Mouse (Mus musculus): Measurements from ENCODE around the gene Pde9a. TPM values are rescaled to one million over a fixed set of nuclear protein-coding genes. Genes with fewer than 3 reads are reported as not detected.

Gene Pde9a
- polyA plus RNA-seq (2012; rRNA removed; ENCODE audit: low replicate concordance) = 18.1 and 26.8 TPM in 2 replicates

DNA sequence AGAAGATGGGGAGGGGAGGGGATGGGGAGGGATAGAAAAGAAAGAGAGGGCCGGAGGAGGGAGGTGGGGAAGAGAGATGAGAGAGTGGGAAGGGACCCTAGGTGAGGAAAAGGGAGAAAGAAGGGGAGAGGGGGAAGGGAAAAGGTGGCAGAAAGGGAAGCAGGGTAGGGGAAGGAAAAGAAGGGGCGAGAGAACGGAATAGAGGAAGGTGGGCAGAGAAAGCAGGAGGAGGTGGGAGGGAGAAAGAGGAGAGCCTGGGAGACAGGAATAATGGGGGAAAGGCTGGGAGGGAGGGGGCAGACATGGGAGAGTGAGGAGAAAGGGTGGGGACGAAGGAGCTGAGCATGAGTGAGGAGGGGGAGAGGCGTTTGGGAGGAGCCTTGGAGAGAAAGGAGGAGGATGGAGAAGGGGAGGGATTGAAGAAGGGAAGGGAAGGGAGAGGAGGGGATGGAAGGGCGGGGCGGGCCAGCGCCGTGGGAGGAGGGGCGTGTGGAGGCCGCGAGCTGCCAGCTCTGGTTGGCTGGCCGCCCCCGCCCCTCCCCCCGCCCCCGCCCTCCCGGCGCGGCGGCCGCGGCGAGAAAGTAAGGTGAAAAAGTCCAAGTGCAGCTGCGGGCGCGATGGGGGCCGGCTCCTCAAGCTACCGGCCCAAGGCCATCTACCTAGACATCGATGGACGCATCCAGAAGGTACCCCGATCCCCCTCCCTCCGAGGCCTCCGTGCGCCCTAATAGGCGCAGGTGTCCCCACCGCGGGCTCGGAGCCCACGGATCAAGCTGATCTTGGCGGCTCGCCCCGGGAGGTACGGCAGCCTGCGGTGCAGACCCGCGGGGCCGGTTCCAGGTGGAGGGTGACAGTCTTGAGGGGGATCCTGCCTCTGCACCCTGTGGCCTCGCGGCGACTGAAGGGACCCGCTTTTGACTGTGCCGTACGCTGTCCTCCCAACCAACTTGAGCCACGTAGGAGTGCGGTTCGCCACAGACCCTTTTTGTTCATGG, at the start of gene Pde9a:
Gene Pde9a, plus strand, starts transcription at position 540 of the 995 bp plus-strand sequence.

GRCm38 (mm10) chr17:31519946-31520838, 134.2 kb downstream of the Pde9a start, which contains the start of the genes Wdr4 and Ndufv3:
Gene Wdr4, minus strand, starts transcription at chr17:31519980.
Gene Ndufv3, plus strand, starts transcription at chr17:31520115.

Other genes starting within 250 kb of the Pde9a start
- not detected in 2 replicates for gene Tff2, start 241.9 kb upstream of the Pde9a start, polyA plus RNA-seq (2012; rRNA removed; ENCODE audit: low replicate concordance)
- gene Tff1, start 220.9 kb upstream of the Pde9a start, polyA plus RNA-seq (2012; rRNA removed; ENCODE audit: low replicate concordance) = 0.19 TPM in 1 of 2 replicates, not detected in the other
- 0.09 and 0.13 TPM in 2 replicates for gene Tmprss3, start 187.2 kb upstream of the Pde9a start, polyA plus RNA-seq (2012; rRNA removed; ENCODE audit: low replicate concordance)
- 9.8 and 18.8 TPM in 2 replicates for gene Ubash3a, start 178.3 kb upstream of the Pde9a start, polyA plus RNA-seq (2012; rRNA removed; ENCODE audit: low replicate concordance)
- 0.34 TPM in 1 of 2 replicates, not detected in the other for gene Rsph1, start 108.8 kb upstream of the Pde9a start, polyA plus RNA-seq (2012; rRNA removed; ENCODE audit: low replicate concordance)
- gene Slc37a1, start 99.4 kb upstream of the Pde9a start, polyA plus RNA-seq (2012; rRNA removed; ENCODE audit: low replicate concordance) = 22.5 and 28.7 TPM in 2 replicates
- gene Wdr4, start 133.8 kb downstream of the Pde9a start, polyA plus RNA-seq (2012; rRNA removed; ENCODE audit: low replicate concordance) = 27.6 and 28.7 TPM in 2 replicates
- gene Ndufv3, start 133.9 kb downstream of the Pde9a start, polyA plus RNA-seq (2012; rRNA removed; ENCODE audit: low replicate concordance) = 161 and 203 TPM in 2 replicates
- gene Pknox1, start 178.5 kb downstream of the Pde9a start, polyA plus RNA-seq (2012; rRNA removed; ENCODE audit: low replicate concordance) = 23.0 and 28.9 TPM in 2 replicates